Mouse (Mus musculus): ENCODE measurements at regions not wholly inside any gene's neighbourhood (a gene's known extent, or its start where the extent isn't known, plus 50 kb on each side); places are given as distances from the start of the nearest gene placed in this dataset.

DNA sequence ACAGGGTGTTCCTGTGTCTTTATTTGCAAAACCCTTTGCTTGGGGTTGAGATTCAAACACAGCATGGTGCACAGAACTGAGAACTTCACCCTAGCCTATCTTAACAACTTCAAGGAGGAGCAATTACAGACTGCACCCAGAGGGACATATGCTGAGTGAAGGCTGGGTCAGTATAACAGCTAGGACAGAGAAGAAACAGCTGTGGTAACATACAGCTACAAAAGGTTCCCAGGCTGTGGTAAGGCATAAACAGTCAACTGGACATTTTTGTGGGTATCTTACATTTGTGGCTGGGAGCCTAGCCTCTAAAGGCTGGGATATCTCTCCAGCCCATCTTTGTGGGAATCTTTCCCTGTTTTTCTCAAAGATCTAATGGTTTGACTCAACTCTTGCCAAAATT is 154.5 kb upstream of the Xylt1 start:
- TF ChIP-seq CTCF (IDR thresholded peaks at IDR 0.05; ENCODE audit: control insufficient read depth, insufficient read depth, insufficient read length) (no peak), FOSL1 (IDR thresholded peaks at IDR 0.05; ENCODE audit: insufficient read depth, low read length, poor library complexity, severe bottlenecking) (no peak), MYOD1 (IDR thresholded peaks at IDR 0.05; ENCODE audit: control insufficient read depth, insufficient read length, low read depth) (no peak), USF1 (IDR thresholded peaks at IDR 0.05; ENCODE audit: low read depth) (no peak)

Data from C2C12 (cell line).